Mouse (Mus musculus) CH12.LX (cell line): Measurements from ENCODE around the gene Chordc1.
"Not testable (repeated sequence)": the region's sequence is repeated elsewhere in the genome, so short reads cannot be mapped to it uniquely, and the experiment has no call there.

ENCODE experiments used
- CTCF ChIP-seq, 2 experiments: IDR thresholded peaks in 1 of 2; conservative IDR thresholded peaks in 1 of 2; 2 replicates each; pipeline ENCODE4 v1.5.1; 2011 to 2012; ENCODE audit warnings: low read depth in 2 of 2, low read length in 2 of 2, improper control_type of control experiment in 1 of 2, inconsistent platforms in 1 of 2, mild to moderate bottlenecking in 1 of 2, moderate library complexity in 1 of 2
- EP300 ChIP-seq: IDR thresholded peaks from 2 replicates; pipeline ENCODE4 v1.6.1; 2011; ENCODE audit warnings: low read length, improper control_type of control experiment
- ETS1 ChIP-seq: conservative IDR thresholded peaks from 2 replicates; pipeline ENCODE4 v1.6.1; 2012; ENCODE audit warnings: low read depth, mild to moderate bottlenecking, inconsistent platforms, low read length, improper control_type of control experiment, moderate library complexity
- HCFC1 ChIP-seq: IDR thresholded peaks from 2 replicates; pipeline ENCODE4 v1.6.1; 2012; ENCODE audit warnings: low read depth, mild to moderate bottlenecking, inconsistent platforms, low read length, improper control_type of control experiment
- JUN ChIP-seq: IDR thresholded peaks from 2 replicates; pipeline ENCODE4 v1.6.1; 2011; ENCODE audit warnings: low read depth, mild to moderate bottlenecking, low read length, improper control_type of control experiment, moderate library complexity; ENCODE audit not compliant: insufficient read depth
- NELFE ChIP-seq: IDR thresholded peaks from 2 replicates; pipeline ENCODE4 v1.6.1; 2011; ENCODE audit warnings: low read depth, low read length, improper control_type of control experiment
- NRF1 ChIP-seq: IDR thresholded peaks from 2 replicates; pipeline ENCODE4 v1.6.1; 2014; ENCODE audit warnings: low read depth, mild to moderate bottlenecking, inconsistent platforms, low read length, improper control_type of control experiment, moderate library complexity
- POLR2A ChIP-seq: IDR thresholded peaks from 2 replicates; pipeline ENCODE4 v1.6.1; 2011; ENCODE audit warnings: low read depth, mild to moderate bottlenecking, improper control_type of control experiment, low read length
- POLR2AphosphoS2 ChIP-seq: IDR thresholded peaks from 2 replicates; pipeline ENCODE4 v1.6.1; 2011; ENCODE audit warnings: low read depth, low read length, improper control_type of control experiment
- SIN3A ChIP-seq: IDR thresholded peaks from 2 replicates; pipeline ENCODE4 v1.6.1; 2012; ENCODE audit warnings: low read length, improper control_type of control experiment, inconsistent platforms
- SMC3 ChIP-seq: IDR thresholded peaks from 2 replicates; pipeline ENCODE4 v1.6.1; 2011; ENCODE audit warnings: low read depth, low read length, improper control_type of control experiment
- TCF12 ChIP-seq: IDR thresholded peaks from 2 replicates; pipeline ENCODE4 v1.6.1; 2014; ENCODE audit warnings: low read depth, mild to moderate bottlenecking, inconsistent platforms, low read length, improper control_type of control experiment
- USF1 ChIP-seq: IDR thresholded peaks from 2 replicates; pipeline ENCODE4 v1.6.1; 2014; ENCODE audit warnings: low read depth, mild to moderate bottlenecking, inconsistent platforms, low read length, improper control_type of control experiment

GRCm38 (mm10) chr9:18278693-18279092, 13.2 kb upstream of the Chordc1 start:
- TF ChIP-seq TCF12, POLR2A, SIN3A, NRF1, ETS1, JUN, POLR2AphosphoS2, USF1, SMC3, NELFE, EP300, HCFC1: not testable (repeated sequence)
- peak; percentile 20 to 47; a peak in 3 of 4 replicates for TF ChIP-seq CTCF (conservative IDR thresholded peaks at IDR 0.05 in 1 of 2, IDR thresholded peaks at IDR 0.05 in 1 of 2; ENCODE audit: low read depth in 2 of 2, low read length in 2 of 2)
